ENCODE assay signal across 22 mouse cellular contexts in the genomic region with DNA sequence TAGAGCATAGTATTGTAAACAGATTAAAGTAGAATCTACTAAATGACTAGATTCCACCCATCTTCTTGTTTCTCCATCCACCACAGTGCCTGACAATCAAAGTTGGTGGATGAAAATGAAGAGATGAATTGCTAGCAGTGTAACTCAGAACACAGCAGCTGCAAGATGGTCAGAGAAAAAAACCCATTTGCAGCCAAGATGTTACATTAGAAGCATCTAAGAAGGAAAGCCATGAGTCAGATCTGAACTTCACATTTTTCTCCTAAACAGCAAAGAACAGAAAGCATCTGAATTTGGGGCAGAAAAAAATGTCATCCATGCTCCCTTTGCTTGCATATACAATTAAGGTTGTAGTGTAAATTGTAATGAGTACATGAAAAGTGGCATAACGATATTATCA.
"Had no signal": no experiment of that assay in that cellular context is flagged by ENCODE, and none has a peak within 500 bp of the region (broad histone marks: within the 10 kb centered on the region; RNA-seq: fewer than 3 reads in every experiment).

No protein-coding gene starts in this region.

- DNase-seq: heart, postnatal 10 days; heart, postnatal 14 days; heart, postnatal 36 days; heart, postnatal 4 days; kidney, adult 11 months; kidney, adult 18-20 months; kidney, adult 2 months; kidney, adult 8-10 months; kidney, adult 9 months; kidney, postnatal 10 days; kidney, postnatal 14 days; kidney, postnatal 25 days; kidney, postnatal 36 days; kidney, postnatal 4 days; layer of hippocampus, adult 9-11 months; layer of hippocampus, postnatal 36 days had no signal

- ATAC-seq: hindbrain, embryonic 16.5 days; hindbrain, postnatal 0 days; inflammation-experienced regulatory T-cells, adult 6 months; intestine, embryonic 15.5 days; intestine, embryonic 16.5 days; intestine, postnatal 0 days had no signal
